Mouse (Mus musculus) hematopoietic stem cell, adult 5-6 weeks (primary cell): ENCODE results near the gene Rpl13a. TPM values are rescaled to one million over a fixed set of nuclear protein-coding genes. Genes with fewer than 3 reads are reported as not detected.
"Not testable (repeated sequence)": the region's sequence is repeated elsewhere in the genome, so short reads cannot be mapped to it uniquely, and the experiment has no call there.

ENCODE experiments used
- ATAC-seq, 2 experiments: fragments of 125-278 bp in 1 of 2; replicated peaks in 1 of 2; 2 replicates each; pipeline ENCODE4 v1.8.0; 2016 to 2017; ENCODE audit warnings: inconsistent platforms in 2 of 2, mild to moderate bottlenecking in 2 of 2, moderate number of reproducible peaks in 2 of 2, low read depth in 1 of 2, moderate TSS enrichment in 1 of 2; ENCODE audit not compliant: low FRiP score in 2 of 2, poor library complexity in 2 of 2, severe bottlenecking in 2 of 2, insufficient read depth in 1 of 2, low TSS enrichment in 1 of 2
- total RNA-seq: library from RNA; stranded (forward); fragments of 172-1452, 232-1000 nt; gene quantifications from 2 replicates; pipeline ENCODE4 v1.2.3, GENCODE M21; 2017

Gene Rpl13a
- total RNA-seq, 1 experiment from 2014 or later, result 3,499 TPM

GRCm38 (mm10) chr7:45107052-45107645 lies 21.4 kb downstream of the Rpl13a start:
- ATAC-seq, result no peak

- no peak for ATAC-seq
Observed at GRCm38 (mm10) chr7:45106441-45106840, 22.1 kb downstream of the Rpl13a start.

- no peak for ATAC-seq
Observed at GRCm38 (mm10) chr7:45105491-45105890, 23.1 kb downstream of the Rpl13a start.

- no peak for ATAC-seq
Observed at GRCm38 (mm10) chr7:45104941-45105340, 23.6 kb downstream of the Rpl13a start.

GRCm38 (mm10) chr7:45103652-45104180 lies 24.8 kb downstream of the Rpl13a start, which contains the start of gene Fcgrt:
Gene Fcgrt, minus strand, starts transcription at chr7:45103851.
- ATAC-seq, result peak; percentile 86 to 94

- ATAC-seq, result no peak
Observed at GRCm38 (mm10) chr7:45102940-45103585, 25.5 kb downstream of the Rpl13a start.

GRCm38 (mm10) chr7:45102441-45102840 lies 26.1 kb downstream of the Rpl13a start:
- ATAC-seq, result no peak

GRCm38 (mm10) chr7:45100046-45100445 lies 28.5 kb downstream of the Rpl13a start:
- no peak for ATAC-seq

- no peak for ATAC-seq
Observed at GRCm38 (mm10) chr7:45098541-45099240, 29.9 kb downstream of the Rpl13a start.

- ATAC-seq, result peak in 1 of 2 experiments; percentile 29; a peak in 1 of 4 replicates
Observed at GRCm38 (mm10) chr7:45097479-45097878, 31.1 kb downstream of the Rpl13a start.

- ATAC-seq, result not testable (repeated sequence)
Observed at GRCm38 (mm10) chr7:45095965-45096364, 32.6 kb downstream of the Rpl13a start.

- ATAC-seq, result no peak
Observed at GRCm38 (mm10) chr7:45095367-45095766, 33.2 kb downstream of the Rpl13a start.

GRCm38 (mm10) chr7:45094121-45094520 lies 34.4 kb downstream of the Rpl13a start:
- no peak for ATAC-seq

GRCm38 (mm10) chr7:45093516-45093905 lies 35.0 kb downstream of the Rpl13a start:
- ATAC-seq, result no peak

- no peak for ATAC-seq
Observed at GRCm38 (mm10) chr7:45092828-45093515, 35.6 kb downstream of the Rpl13a start.

- ATAC-seq, result peak; percentile 67 to 86
Observed at GRCm38 (mm10) chr7:45092048-45092447, 36.5 kb downstream of the Rpl13a start, which contains the start of gene Rcn3. Gene Rcn3, minus strand, starts transcription at chr7:45092221.
